In the genomic region with DNA sequence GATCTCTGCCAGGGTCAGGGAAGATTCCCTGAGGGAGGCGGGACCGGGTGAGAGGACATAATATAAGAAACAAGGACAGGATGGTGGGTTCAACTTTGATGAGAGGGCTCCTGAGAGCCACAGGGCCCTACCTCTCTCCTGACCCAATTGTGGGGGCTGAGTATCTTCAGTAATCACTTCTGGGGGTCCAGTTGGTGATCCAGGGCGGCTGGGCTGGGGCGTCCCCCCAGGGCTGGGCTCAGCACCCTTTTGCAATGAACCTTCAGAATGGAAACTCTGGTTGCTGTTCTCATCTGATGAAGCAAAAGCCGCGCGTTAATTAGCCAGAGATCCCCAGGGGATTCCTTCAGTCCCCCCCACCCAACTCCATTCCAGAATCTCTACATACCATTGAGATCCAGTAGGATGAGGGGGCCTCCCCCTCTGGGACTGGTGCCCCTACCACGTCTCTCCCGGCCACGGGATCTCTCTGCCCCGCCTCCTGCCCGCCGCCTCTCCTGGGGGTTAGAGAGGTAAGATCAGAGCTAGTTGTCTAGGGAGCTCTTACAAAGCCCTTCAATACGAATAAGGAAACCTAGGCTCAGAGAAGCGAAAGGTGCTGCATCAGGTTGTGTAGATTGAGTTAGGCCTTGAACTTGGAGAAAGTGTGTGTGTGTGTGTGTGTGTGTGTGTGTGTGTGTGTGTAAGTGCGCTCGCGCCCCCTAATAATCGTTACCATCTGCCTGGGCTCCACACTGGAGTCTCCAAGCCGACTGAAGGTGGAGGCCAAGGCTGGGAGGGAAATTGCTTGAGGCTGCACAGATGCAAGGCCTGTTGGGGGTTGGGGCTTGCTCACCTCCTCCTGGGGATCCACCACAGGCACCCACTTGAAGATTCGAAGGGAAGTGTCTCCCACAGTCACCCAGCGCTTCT, we compare ENCODE assay signal across 8 mouse cellular contexts. TPM values are rescaled to one million over a fixed set of nuclear protein-coding genes. Genes with fewer than 3 reads are reported as not detected.
A peak's percentile ranks its signal among the peaks of the same experiment; 100 is the strongest.
DNase-seq lines count a peak whose midpoint lies in the region; ATAC-seq and TF ChIP-seq lines count a peak whose summit lies in the region.

No protein-coding gene starts in this region.

- H3K9ac ChIP-seq in heart, embryonic 12.5 days = peak overlapping the region; percentile 82
- H3K9ac ChIP-seq in embryonic facial prominence, embryonic 12.5 days = peak overlapping the region; percentile 92
- peak overlapping the region; percentile 77; the same call in 1 of the 2 replicates for H3K9ac ChIP-seq in intestine, postnatal 0 days (ENCODE audit: low read depth, low read length)
- H3K9ac ChIP-seq in midbrain, embryonic 16.5 days (ENCODE audit: low read depth, low read length) = peak overlapping the region; percentile 93

- intact Hi-C loops in heart, postnatal 25 days (cut with DNase I) = no loop called here

- 26% methylated on average over 22 of the region's 22 CpGs for whole genome bisulfite sequencing in heart, embryonic 12.5 days
- WGBS in embryonic facial prominence, embryonic 12.5 days = 15% methylated on average over 22 of the region's 22 CpGs
- 41% methylated on average over 22 of the region's 22 CpGs for WGBS in intestine, postnatal 0 days
- 28% methylated on average over 22 of the region's 22 CpGs for WGBS in midbrain, embryonic 16.5 days

- H3K4me3 ChIP-seq in heart, embryonic 12.5 days = peak overlapping the region; percentile 74
- H3K4me3 ChIP-seq in G1E (ENCODE audit: low read depth, low read length) = peak overlapping the region; percentile 80
- peak overlapping the region; percentile 80 for H3K4me3 ChIP-seq in embryonic facial prominence, embryonic 12.5 days
- peak overlapping the region; percentile 80 for H3K4me3 ChIP-seq in intestine, postnatal 0 days (ENCODE audit: low read depth, low read length)
- H3K4me3 ChIP-seq in midbrain, embryonic 16.5 days (ENCODE audit: low read depth, low read length) = peak overlapping the region; percentile 87

- no peaks in the 10 kb centered on the region for H3K9me3 ChIP-seq in heart, embryonic 12.5 days (replicated peaks)
- no peaks in the 10 kb centered on the region for H3K9me3 ChIP-seq in G1E (replicated peaks)
- H3K9me3 ChIP-seq in embryonic facial prominence, embryonic 12.5 days = no peaks in the 10 kb centered on the region
- no peaks in the 10 kb centered on the region for H3K9me3 ChIP-seq in intestine, postnatal 0 days (ENCODE audit: control insufficient read depth)
- H3K9me3 ChIP-seq in midbrain, embryonic 16.5 days (replicated peaks; ENCODE audit: control insufficient read depth, low read length, poor library complexity, severe bottlenecking) = no peaks in the 10 kb centered on the region

- H3K4me1 ChIP-seq in heart, embryonic 12.5 days (replicated peaks) = peaks cover 22% of the 10 kb centered on the region
- peaks cover 49% of the 10 kb centered on the region for H3K4me1 ChIP-seq in G1E (ENCODE audit: insufficient read depth, low read depth, low read length)
- peaks cover 41% of the 10 kb centered on the region for H3K4me1 ChIP-seq in embryonic facial prominence, embryonic 12.5 days
- 0 out of 2 replicates have a peak, but pooled peaks cover 7% of the 10 kb centered on the region for H3K4me1 ChIP-seq in intestine, postnatal 0 days (replicated peaks; ENCODE audit: control insufficient read depth, insufficient read depth, low read length)
- peaks cover 19% of the 10 kb centered on the region for H3K4me1 ChIP-seq in midbrain, embryonic 16.5 days (ENCODE audit: control insufficient read depth, insufficient read depth, low read length)

- no peak for DNase-seq in heart, postnatal 25 days (ENCODE audit: low spot score)
- peak; percentile 64 for DNase-seq in G1E (ENCODE audit: low spot score)
- no peak for DNase-seq in right cerebral cortex, postnatal 10 days (ENCODE audit: low spot score in 2 of 2)

- peaks cover 39% of the 10 kb centered on the region for H3K36me3 ChIP-seq in heart, embryonic 12.5 days
- H3K36me3 ChIP-seq in G1E (replicated peaks) = peaks cover 51% of the 10 kb centered on the region
- H3K36me3 ChIP-seq in embryonic facial prominence, embryonic 12.5 days = peaks cover 38% of the 10 kb centered on the region
- H3K36me3 ChIP-seq in intestine, postnatal 0 days (ENCODE audit: control insufficient read depth, insufficient read depth) = peaks cover 33% of the 10 kb centered on the region; the same call in 1 of the 2 replicates
- peaks cover 26% of the 10 kb centered on the region for H3K36me3 ChIP-seq in midbrain, embryonic 16.5 days (ENCODE audit: control insufficient read depth, insufficient read depth, low read length)

- TF ChIP-seq CTCF in G1E (IDR thresholded peaks at IDR 0.05; ENCODE audit: low read depth, low read length) = no peak
- TF ChIP-seq CTCF in intestine, postnatal 0 days (IDR thresholded peaks at IDR 0.05; ENCODE audit: low read depth) = no peak

- peak overlapping the region; percentile 97 for H3K27ac ChIP-seq in heart, embryonic 12.5 days (ENCODE audit: poor library complexity, severe bottlenecking)
- peak overlapping the region; percentile 99 for H3K27ac ChIP-seq in embryonic facial prominence, embryonic 12.5 days
- 0 out of 2 replicates have a peak overlapping the region, but pooled peaks have one; percentile 95 for H3K27ac ChIP-seq in intestine, postnatal 0 days (ENCODE audit: low read depth, low read length)
- H3K27ac ChIP-seq in midbrain, embryonic 16.5 days (ENCODE audit: low read length) = peak overlapping the region; percentile 95

- no peak for ATAC-seq in heart, embryonic 12.5 days (ENCODE audit: insufficient number of reproducible peaks, low FRiP score)
- ATAC-seq in G1E (ENCODE audit: extremely low read depth, insufficient number of reproducible peaks, low FRiP score, poor library complexity, severe bottlenecking) = peak; percentile 17; the same call in 1 of the 2 replicates
- no peak for ATAC-seq in embryonic facial prominence, embryonic 12.5 days (ENCODE audit: insufficient number of reproducible peaks, insufficient read depth, low FRiP score, low TSS enrichment)
- ATAC-seq in intestine, postnatal 0 days = no peak
- ATAC-seq in midbrain, embryonic 16.5 days = no peak
- ATAC-seq in granulocyte monocyte progenitor cell, adult 5-6 weeks (replicated peaks; ENCODE audit: poor library complexity, severe bottlenecking) = no peak

- H3K27me3 ChIP-seq in heart, embryonic 12.5 days (replicated peaks) = no peaks in the 10 kb centered on the region
- no peaks in the 10 kb centered on the region for H3K27me3 ChIP-seq in G1E (ENCODE audit: insufficient read depth, low read length)
- no peaks in the 10 kb centered on the region for H3K27me3 ChIP-seq in embryonic facial prominence, embryonic 12.5 days
- H3K27me3 ChIP-seq in intestine, postnatal 0 days (replicated peaks; ENCODE audit: control insufficient read depth, insufficient read depth, low read length) = no peaks in the 10 kb centered on the region
- no peaks in the 10 kb centered on the region for H3K27me3 ChIP-seq in midbrain, embryonic 16.5 days (ENCODE audit: control insufficient read depth, insufficient read depth, low read depth, low read length)

- H3K4me2 ChIP-seq in heart, embryonic 12.5 days = peak overlapping the region; percentile 72
- H3K4me2 ChIP-seq in embryonic facial prominence, embryonic 12.5 days (replicated peaks) = peak overlapping the region; percentile 61
- peak overlapping the region; percentile 86 for H3K4me2 ChIP-seq in intestine, postnatal 0 days (replicated peaks; ENCODE audit: low read depth)
- H3K4me2 ChIP-seq in midbrain, embryonic 16.5 days (ENCODE audit: low read length) = peak overlapping the region; percentile 84

RNA-seq across cellular contexts. Expression of a gene that starts 1.4 kb away (rescaled TPM):
- polyA plus RNA-seq in heart, embryonic 12.5 days (2016; fragmentation: Nextera tagmentation; extraction: Ambion mirVana) = 43.3 and 49.5 TPM in 2 replicates
- 10 to 100 TPM; 36.6 to 41.5 TPM for total RNA-seq in heart, postnatal 25 days (2021)
- total RNA-seq in G1E (2014; fragmentation: Nextera tagmentation) (18.1 and 38.7 TPM in 2 replicates), G1E (2017) (28.2 and 36.8 TPM in 2 replicates)
- polyA plus RNA-seq in G1E (2012) = 330 and 397 TPM in 2 replicates
- 127 and 141 TPM in 2 replicates for polyA plus RNA-seq in embryonic facial prominence, embryonic 12.5 days (2016; fragmentation: Nextera tagmentation; extraction: Ambion mirVana)
- polyA plus RNA-seq in intestine, postnatal 0 days (2015; fragmentation: Nextera tagmentation; extraction: Ambion mirVana) = 26.6 and 27.7 TPM in 2 replicates
- 41.7 and 43.2 TPM in 2 replicates for polyA plus RNA-seq in midbrain, embryonic 16.5 days (2015; fragmentation: Nextera tagmentation; extraction: Ambion mirVana)
- 50.9 and 81.5 TPM in 2 replicates for total RNA-seq in granulocyte monocyte progenitor cell, adult 5-6 weeks (2014; fragmentation: Nextera tagmentation)
- total RNA-seq in granulocyte monocyte progenitor cell, adult 5-6 weeks (2017) = 39.3 and 57.5 TPM in 2 replicates

RNA-seq across cellular contexts. Expression of a gene that starts 5.2 kb away (rescaled TPM):
- polyA plus RNA-seq in heart, embryonic 12.5 days (2016; fragmentation: Nextera tagmentation; extraction: Ambion mirVana) = 4.3 and 5.1 TPM in 2 replicates
- total RNA-seq in heart, postnatal 25 days (2021) = 1 to 10 TPM; 7.1 to 9.3 TPM
- total RNA-seq in G1E (2014; fragmentation: Nextera tagmentation) = 5.3 and 9.6 TPM in 2 replicates
- 0.41 and 2.3 TPM in 2 replicates for total RNA-seq in G1E (2017)
- 1.7 and 2.2 TPM in 2 replicates for polyA plus RNA-seq in G1E (2012)
- polyA plus RNA-seq in embryonic facial prominence, embryonic 12.5 days (2016; fragmentation: Nextera tagmentation; extraction: Ambion mirVana) = 27.7 and 30.5 TPM in 2 replicates
- 4.1 TPM in 2 replicates for polyA plus RNA-seq in intestine, postnatal 0 days (2015; fragmentation: Nextera tagmentation; extraction: Ambion mirVana)
- polyA plus RNA-seq in midbrain, embryonic 16.5 days (2015; fragmentation: Nextera tagmentation; extraction: Ambion mirVana) = 3.2 and 3.3 TPM in 2 replicates
- total RNA-seq in granulocyte monocyte progenitor cell, adult 5-6 weeks (2014; fragmentation: Nextera tagmentation) = 0.73 and 1.2 TPM in 2 replicates
- total RNA-seq in granulocyte monocyte progenitor cell, adult 5-6 weeks (2017) = 0.90 and 3.2 TPM in 2 replicates

RNA-seq across cellular contexts. Expression of a gene that starts 24.7 kb away (rescaled TPM):
- polyA plus RNA-seq in heart, embryonic 12.5 days (2016; fragmentation: Nextera tagmentation; extraction: Ambion mirVana) = 0.10 TPM in 1 of 2 replicates, not detected in the other
- total RNA-seq in heart, postnatal 25 days (2021) = not detected
- total RNA-seq in G1E (2014; fragmentation: Nextera tagmentation) (not detected in 2 replicates), G1E (2017) (0.16 TPM in 1 of 2 replicates, not detected in the other)
- polyA plus RNA-seq in G1E (2012) = not detected in 2 replicates
- 0.55 and 0.68 TPM in 2 replicates for polyA plus RNA-seq in embryonic facial prominence, embryonic 12.5 days (2016; fragmentation: Nextera tagmentation; extraction: Ambion mirVana)
- polyA plus RNA-seq in intestine, postnatal 0 days (2015; fragmentation: Nextera tagmentation; extraction: Ambion mirVana) = not detected in 2 replicates
- polyA plus RNA-seq in midbrain, embryonic 16.5 days (2015; fragmentation: Nextera tagmentation; extraction: Ambion mirVana) = 0.10 TPM in 1 of 2 replicates, not detected in the other
- not detected in 2 replicates for total RNA-seq in granulocyte monocyte progenitor cell, adult 5-6 weeks (2014; fragmentation: Nextera tagmentation)
- total RNA-seq in granulocyte monocyte progenitor cell, adult 5-6 weeks (2017) = 0.31 TPM in 1 of 2 replicates, not detected in the other

RNA-seq across cellular contexts. Expression of a gene that starts 37.0 kb away (rescaled TPM):
- polyA plus RNA-seq in heart, embryonic 12.5 days (2016; fragmentation: Nextera tagmentation; extraction: Ambion mirVana) = 3.4 and 3.7 TPM in 2 replicates
- 1 to 10 TPM; 3.0 to 4.2 TPM for total RNA-seq in heart, postnatal 25 days (2021)
- 6.4 and 6.9 TPM in 2 replicates for total RNA-seq in G1E (2014; fragmentation: Nextera tagmentation)
- 15.1 and 18.8 TPM in 2 replicates for total RNA-seq in G1E (2017)
- 54.4 and 58.5 TPM in 2 replicates for polyA plus RNA-seq in G1E (2012)
- polyA plus RNA-seq in embryonic facial prominence, embryonic 12.5 days (2016; fragmentation: Nextera tagmentation; extraction: Ambion mirVana) = 11.8 and 11.9 TPM in 2 replicates
- polyA plus RNA-seq in intestine, postnatal 0 days (2015; fragmentation: Nextera tagmentation; extraction: Ambion mirVana) = 2.1 and 2.2 TPM in 2 replicates
- polyA plus RNA-seq in midbrain, embryonic 16.5 days (2015; fragmentation: Nextera tagmentation; extraction: Ambion mirVana) = 7.4 and 8.0 TPM in 2 replicates
- total RNA-seq in granulocyte monocyte progenitor cell, adult 5-6 weeks (2014; fragmentation: Nextera tagmentation) = 11.1 and 11.7 TPM in 2 replicates
- 13.8 and 17.7 TPM in 2 replicates for total RNA-seq in granulocyte monocyte progenitor cell, adult 5-6 weeks (2017)
